Mouse (Mus musculus) cerebellum, adult 2 months (tissue): ENCODE measurements around the gene Tgfb1i1.

Source experiments
- CTCF ChIP-seq: fragments of 200-500 bp; IDR thresholded peaks from 2 replicates; pipeline ENCODE4 v1.5.1; 2011; ENCODE audit warnings: low read depth, mild to moderate bottlenecking, control low read depth, low read length, moderate library complexity, borderline replicate concordance; ENCODE audit not compliant: insufficient read depth
- POLR2A ChIP-seq: fragments of 200-500 bp; IDR thresholded peaks from 2 replicates; pipeline ENCODE4 v1.6.1; 2011; ENCODE audit warnings: low read length, control low read depth, borderline replicate concordance; ENCODE audit not compliant: insufficient read depth

DNA sequence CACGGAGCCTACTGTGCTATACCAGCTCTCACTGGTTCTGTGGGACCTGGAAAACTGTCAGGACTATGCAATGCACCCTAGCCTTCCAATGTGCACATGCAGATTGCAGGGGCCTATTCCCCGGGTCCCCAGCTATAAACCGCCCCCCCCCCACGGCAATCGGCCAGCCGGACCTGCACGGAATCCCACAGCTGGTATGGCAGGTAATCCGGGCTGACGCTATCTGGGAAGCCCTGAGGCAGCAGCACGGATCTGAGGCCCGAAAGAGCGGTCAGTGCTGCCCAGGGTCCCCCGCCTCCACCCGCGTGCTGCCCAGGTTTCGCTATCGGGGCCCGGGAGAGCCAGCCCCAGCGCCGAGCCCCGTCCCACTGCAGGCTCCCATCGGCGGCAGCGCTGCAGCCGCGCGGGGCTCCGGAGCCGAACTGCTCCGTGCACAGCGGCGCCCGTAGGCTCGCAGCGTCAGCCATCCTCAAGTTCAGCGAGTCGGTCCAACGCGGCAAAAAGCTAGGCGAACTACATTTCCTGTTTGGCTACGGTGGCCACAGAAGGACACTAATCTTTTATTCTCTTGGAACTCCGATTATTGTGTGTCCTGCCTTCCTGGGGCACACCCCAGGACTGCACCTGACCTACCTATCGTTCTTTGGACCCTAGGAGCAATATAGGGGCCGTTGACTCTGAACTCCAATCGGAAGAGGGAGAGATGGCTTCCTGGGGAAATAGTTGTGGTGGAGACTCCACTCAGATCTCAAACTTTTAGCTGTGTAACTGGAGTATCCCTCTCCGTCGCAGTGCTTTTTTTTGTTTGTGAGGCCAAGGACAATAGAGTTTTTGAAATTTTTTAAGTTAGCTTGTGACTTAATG lies 51.2 kb downstream of the Tgfb1i1 start, which contains the start of gene BC017158:
- TF ChIP-seq CTCF (no peak), POLR2A (no peak; the same call in 1 of the 2 replicates)
